Mouse (Mus musculus) heart, postnatal 0 days (tissue): ENCODE results near the gene Cx3cr1.

Source experiments
- CTCF ChIP-seq: IDR thresholded peaks from 2 replicates; pipeline ENCODE4 v1.5.1; 2016; ENCODE audit warnings: antibody characterized with exemption, control low read depth, low read depth
- EP300 ChIP-seq: IDR thresholded peaks from 2 replicates; pipeline ENCODE4 v1.6.1; 2016; ENCODE audit warnings: antibody characterized with exemption, low read depth

GRCm38 (mm10) chr9:119985881-119986574, 83.7 kb downstream of the Cx3cr1 start:
- TF ChIP-seq CTCF (no peak), EP300 (no peak)
